Mouse (Mus musculus): Measurements from ENCODE around the gene Krtap3-1. TPM values are rescaled to one million over a fixed set of nuclear protein-coding genes. Genes with fewer than 3 reads are reported as not detected.

Gene Krtap3-1
- total RNA-seq (2023): not detected

DNA sequence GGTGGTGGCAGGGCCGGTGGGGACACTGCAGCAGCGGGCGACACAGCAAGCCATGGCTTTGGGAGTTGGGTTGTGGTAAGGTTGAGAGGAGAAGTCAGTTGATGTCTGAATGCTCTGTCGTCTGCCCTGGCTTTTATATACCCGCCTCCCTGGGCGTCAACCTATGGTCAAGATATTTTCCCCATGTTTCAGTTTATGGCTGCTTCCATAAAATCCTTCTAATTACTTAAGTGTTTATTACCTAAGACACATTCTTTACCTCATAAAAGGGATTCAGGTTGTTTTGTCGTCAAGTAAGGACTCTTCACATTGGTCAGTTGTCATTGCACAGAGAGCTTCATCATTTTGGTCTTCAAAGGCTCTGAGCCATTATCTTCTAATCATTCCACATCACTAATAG is at the start of gene Krtap3-1:
Gene Krtap3-1, minus strand, starts transcription at position 101 of the 400 bp plus-strand sequence.

DNA sequence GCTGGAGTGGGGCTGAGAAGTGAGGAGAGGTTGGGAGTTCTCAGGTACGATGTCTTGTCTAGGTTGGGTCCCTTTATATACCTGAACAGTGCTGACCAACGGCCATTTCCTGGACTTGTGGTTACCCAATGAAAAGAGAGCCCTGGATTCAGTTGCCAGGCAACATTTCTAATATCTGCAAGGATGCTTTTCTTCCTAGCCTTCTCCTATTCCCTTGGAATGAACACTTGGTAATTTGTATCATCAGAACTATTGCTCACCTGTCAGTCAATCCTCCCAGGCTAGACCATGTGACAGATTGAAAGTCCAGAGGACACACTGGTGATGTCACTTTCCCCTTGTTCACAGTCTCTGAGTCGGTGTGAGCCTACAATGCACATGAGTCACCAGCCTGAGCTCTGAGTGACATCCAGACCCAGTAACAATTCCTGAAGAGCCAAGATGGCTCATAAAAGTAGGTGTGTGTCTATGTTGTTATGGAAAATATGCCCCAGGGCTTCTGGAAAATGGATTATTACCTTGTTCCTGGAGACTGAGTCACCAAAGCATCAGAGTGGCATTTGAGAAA is 48.5 kb upstream of the Krtap3-1 start, which contains the start of gene Krtap2-4:
Gene Krtap2-4, minus strand, starts transcription at position 51 of the 568 bp plus-strand sequence.

DNA sequence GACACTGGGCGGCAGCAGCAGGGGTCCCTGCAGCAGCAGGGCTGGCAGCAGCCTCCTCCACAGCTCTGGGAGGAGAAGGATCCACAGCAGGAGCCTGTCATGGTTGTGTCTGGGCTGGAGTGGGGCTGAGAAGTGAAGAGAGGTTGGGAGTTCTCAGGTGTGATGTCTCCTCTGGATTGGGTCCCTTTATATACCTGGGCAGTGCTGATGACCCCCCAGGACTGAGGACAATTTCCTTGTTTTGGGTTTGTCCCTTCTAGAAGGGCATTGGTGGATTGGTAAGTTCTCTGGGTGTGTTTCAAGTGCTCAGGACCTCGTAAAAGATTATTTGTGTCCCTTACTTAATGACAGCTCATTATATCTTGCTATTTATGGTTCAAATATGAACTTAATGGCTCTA is 43.7 kb upstream of the Krtap3-1 start, which contains the start of gene Gm11937:
Gene Gm11937, minus strand, starts transcription at position 101 of the 400 bp plus-strand sequence.

DNA sequence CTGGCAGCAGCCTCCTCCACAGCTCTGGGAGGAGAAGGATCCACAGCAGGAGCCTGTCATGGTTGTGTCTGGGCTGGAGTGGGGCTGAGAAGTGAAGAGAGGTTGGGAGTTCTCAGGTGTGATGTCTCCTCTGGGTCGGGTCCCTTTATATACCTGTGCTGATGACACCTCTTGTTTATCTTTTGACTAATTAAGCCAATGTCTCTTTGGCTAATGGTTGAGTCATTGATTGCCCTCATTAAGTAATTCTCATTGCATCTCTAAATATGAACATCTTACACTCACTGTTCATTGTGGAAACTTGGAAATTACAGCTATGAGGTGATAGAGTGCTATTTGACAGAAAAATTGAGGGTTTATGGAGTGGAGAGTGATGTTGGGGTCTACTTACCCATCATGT is 36.8 kb upstream of the Krtap3-1 start, which contains the start of gene Gm11938:
Gene Gm11938, minus strand, starts transcription at position 101 of the 400 bp plus-strand sequence.

DNA sequence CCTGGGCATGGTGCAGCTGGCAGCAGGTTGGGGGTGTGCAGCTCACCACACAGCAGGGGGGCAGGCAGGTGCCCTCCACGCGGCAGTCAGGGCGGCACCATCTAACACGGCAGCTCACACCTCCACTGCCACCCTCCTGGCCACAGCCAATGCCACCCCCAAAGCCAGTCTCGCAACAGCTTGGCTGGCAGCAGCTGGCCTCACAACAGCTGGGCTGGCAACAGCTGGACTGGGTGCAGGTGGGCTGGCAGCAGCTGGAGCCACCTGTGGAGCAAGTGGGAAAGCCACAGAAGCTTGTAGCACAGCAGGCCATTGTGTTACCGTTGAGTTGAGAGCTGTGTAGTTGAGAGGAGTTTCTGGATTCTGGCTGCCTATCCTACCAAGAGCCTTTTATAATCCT is 31.3 kb upstream of the Krtap3-1 start, which contains the start of gene Krtap9-3:
Gene Krtap9-3, minus strand, starts transcription at position 364 of the 400 bp plus-strand sequence.

DNA sequence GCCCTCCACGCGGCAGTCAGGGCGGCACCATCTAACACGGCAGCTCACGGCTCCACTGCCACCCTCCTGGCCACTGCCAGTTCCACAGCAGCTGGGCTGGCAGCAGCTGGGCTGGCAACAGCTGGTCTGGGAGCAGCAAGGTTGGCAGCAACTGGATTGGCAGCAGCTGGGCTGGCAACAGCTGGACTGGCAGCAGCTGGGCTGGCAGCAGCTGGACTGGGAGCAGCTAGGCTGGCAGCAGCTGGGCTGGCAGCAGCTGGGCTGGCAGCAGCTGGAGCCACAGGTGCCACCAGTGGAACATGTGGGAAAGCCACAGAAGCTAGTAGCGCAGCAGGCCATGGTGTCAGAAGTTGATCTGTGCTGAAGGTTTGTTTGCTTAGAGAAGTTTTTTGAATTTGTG is 24.6 kb upstream of the Krtap3-1 start, which contains the start of gene Krtap1-3:
Gene Krtap1-3, minus strand, starts transcription at position 359 of the 400 bp plus-strand sequence.

DNA sequence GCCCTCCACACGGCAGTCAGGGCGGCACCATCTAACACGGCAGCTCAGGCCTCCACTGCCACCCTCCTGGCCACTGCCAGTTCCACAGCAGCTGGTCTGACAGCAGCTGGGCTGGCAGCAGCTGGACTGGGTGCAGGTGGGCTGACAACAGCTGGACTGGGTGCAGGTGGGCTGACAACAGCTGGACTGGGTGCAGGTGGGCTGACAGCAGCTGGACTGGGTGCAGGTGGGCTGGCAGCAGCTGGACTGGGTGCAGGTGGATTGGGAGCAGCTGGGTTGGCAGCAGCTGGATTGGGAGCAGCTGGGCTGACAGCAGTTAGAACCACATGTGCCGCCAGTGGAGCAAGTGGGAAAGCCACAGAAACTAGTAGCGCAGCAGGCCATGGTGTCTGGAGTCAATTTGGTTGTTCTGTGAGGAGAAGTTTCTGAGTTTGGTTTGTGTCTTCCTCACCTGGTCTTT is 16.8 kb upstream of the Krtap3-1 start, which contains the start of gene Krtap1-4:
Gene Krtap1-4, minus strand, starts transcription at position 410 of the 460 bp plus-strand sequence.

DNA sequence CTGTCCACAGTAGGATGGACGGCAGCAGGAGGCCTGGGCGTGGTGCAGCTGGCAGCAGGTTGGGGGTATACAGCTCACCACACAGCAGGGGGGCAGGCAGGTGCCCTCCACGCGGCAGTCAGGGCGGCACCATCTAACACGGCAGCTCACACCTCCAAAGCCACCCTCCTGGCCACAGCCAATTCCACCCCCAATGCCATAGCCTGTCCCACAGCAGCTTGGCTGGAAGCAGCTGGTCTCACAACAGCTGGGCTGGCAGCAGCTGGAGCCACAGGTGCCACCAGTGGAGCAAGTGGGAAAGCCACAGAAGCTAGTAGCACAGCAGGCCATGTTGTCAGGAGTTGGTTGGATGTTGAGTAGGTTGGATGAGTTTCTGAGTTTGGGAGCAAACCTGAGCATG is 14.2 kb upstream of the Krtap3-1 start, which contains the start of gene Krtap1-5:
Gene Krtap1-5, minus strand, starts transcription at position 381 of the 400 bp plus-strand sequence.

DNA sequence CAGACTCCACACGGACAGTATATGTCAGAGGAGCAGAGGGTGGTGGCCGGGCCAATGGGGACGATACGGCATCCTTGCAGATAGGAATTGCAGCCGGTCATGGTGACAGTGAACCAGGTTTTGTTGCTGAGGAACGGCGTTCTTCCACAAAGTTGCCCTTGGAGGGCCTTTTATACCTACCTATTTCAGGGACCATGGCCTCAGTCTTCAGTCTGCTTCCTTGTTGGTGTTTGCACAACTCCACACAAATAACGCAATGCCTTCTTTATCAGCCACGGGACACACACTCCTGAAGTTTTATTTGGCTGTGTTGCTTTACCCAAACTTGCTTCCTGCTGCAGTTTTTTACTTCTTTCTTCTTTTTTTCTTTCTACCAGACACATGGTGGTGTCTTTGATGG is 7.1 kb downstream of the Krtap3-1 start, which contains the start of gene Gm11939:
Gene Gm11939, minus strand, starts transcription at position 101 of the 400 bp plus-strand sequence.

DNA sequence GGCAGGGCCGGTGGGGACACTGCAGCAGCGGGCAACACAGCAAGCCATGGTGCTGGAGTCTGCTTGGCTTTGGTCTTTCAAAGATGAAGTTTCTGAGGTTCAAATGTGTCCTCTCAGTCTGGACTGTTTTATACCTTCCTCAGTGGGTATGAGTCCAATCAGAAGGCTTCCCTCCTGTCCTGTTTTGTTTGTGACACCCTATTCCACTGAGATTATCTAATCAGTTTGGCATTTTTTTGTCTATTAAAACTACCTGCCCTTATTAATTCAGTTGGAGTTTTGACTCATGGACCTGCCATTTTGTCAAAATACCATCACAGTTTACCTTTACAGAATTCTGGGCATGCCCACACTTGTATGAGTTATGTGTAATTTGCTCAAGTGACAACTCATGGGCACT is 9.7 kb downstream of the Krtap3-1 start, which contains the start of gene Krtap3-2:
Gene Krtap3-2, minus strand, starts transcription at position 101 of the 400 bp plus-strand sequence.

DNA sequence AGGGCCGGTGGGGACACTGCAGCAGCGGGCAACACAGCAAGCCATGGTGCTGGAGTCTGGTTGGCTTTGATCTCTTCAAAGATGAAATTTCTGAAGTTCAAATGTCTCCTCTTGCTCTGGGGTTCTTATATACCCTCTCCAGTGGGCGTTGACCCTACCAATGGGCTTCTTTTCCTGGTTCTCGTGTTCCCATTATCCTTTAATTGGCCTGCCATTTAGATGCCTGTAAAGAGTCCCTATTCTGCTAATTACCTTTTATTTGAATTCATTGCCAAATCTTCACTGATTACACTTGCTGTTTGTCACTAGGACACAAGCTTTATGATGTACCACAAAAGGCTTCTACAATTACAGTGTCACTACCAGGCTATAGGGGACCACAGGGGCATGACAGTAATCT is 15.7 kb downstream of the Krtap3-1 start, which contains the start of gene Krtap3-3:
Gene Krtap3-3, minus strand, starts transcription at position 101 of the 400 bp plus-strand sequence.

DNA sequence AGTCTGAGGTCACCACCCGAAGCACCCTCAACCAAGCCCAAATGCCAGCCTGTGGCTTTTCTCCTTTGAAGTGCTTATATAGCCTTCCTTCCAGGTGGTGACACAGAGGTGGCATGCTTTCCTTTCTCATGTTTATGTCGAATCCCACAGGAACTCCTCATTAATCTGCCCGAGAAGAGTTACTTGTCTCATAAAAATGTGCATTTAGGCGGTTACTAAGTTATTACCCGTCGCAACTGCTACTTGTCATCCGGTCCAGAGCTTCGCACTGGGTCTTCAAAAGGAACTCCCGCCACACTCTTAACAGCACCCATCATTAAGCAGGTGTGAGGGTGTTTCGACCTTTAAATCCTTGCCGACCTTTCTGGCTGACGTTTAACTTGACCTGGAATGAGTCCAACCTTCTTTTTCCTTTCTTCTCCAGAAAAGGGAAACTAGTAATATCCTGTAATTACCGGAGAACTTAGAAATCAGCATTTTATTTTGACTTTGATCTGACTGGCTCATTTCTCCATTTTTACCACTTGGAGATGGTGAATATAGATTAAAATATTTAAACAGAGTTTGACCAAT is 45.1 kb downstream of the Krtap3-1 start, which contains the start of gene Krt39:
Gene Krt39, minus strand, starts transcription at position 51 of the 573 bp plus-strand sequence.

Other genes starting within 250 kb of the Krtap3-1 start
- gene Krt25, start 243.7 kb downstream of the Krtap3-1 start, total RNA-seq (2023): not detected
- gene Krt26, start 228.7 kb downstream of the Krtap3-1 start, total RNA-seq (2023): not detected
- not detected for gene Krt27, start 215.5 kb downstream of the Krtap3-1 start, total RNA-seq (2023)
- gene Krt28, start 191.7 kb downstream of the Krtap3-1 start, total RNA-seq (2023): not detected
- gene Krt10, start 177.3 kb downstream of the Krtap3-1 start, total RNA-seq (2023): 1 to 10 TPM; 1.5 to 3.2 TPM
- not detected for gene Krt12, start 144.4 kb downstream of the Krtap3-1 start, total RNA-seq (2023)
- gene Krt20, start 128.5 kb downstream of the Krtap3-1 start, total RNA-seq (2023): not detected
- not detected for gene Krt23, start 73.5 kb downstream of the Krtap3-1 start, total RNA-seq (2023)
- not detected for gene Krt39, start 45.3 kb downstream of the Krtap3-1 start, total RNA-seq (2023)
- not detected for gene Krt40, start 23.5 kb downstream of the Krtap3-1 start, total RNA-seq (2023)
- gene Krtap3-3, start 15.8 kb downstream of the Krtap3-1 start, total RNA-seq (2023): not detected
- not detected for gene Krtap3-2, start 9.8 kb downstream of the Krtap3-1 start, total RNA-seq (2023)
- not detected for gene Gm11939, start 7.2 kb downstream of the Krtap3-1 start, total RNA-seq (2023)
- gene Krtap1-5, start 14.4 kb upstream of the Krtap3-1 start, total RNA-seq (2023): not detected
- gene Krtap1-4, start 17.0 kb upstream of the Krtap3-1 start, total RNA-seq (2023): not detected
- gene Krtap1-3, start 24.7 kb upstream of the Krtap3-1 start, total RNA-seq (2023): not detected
- gene Krtap9-3, start 31.5 kb upstream of the Krtap3-1 start, total RNA-seq (2023): not detected
- gene Gm11938, start 36.7 kb upstream of the Krtap3-1 start, total RNA-seq (2023): not detected
- gene Gm11937, start 43.6 kb upstream of the Krtap3-1 start, total RNA-seq (2023): not detected
- not detected for gene Krtap2-4, start 48.2 kb upstream of the Krtap3-1 start, total RNA-seq (2023)
- not detected for gene Gm11562, start 53.8 kb upstream of the Krtap3-1 start, total RNA-seq (2023)
- gene Krtap4-1, start 61.6 kb upstream of the Krtap3-1 start, total RNA-seq (2023): not detected
- gene Krtap4-2, start 68.5 kb upstream of the Krtap3-1 start, total RNA-seq (2023): not detected
- gene Krtap4-7, start 77.5 kb upstream of the Krtap3-1 start, total RNA-seq (2023): not detected
- gene Gm11555, start 83.6 kb upstream of the Krtap3-1 start, total RNA-seq (2023): not detected
- gene Gm11563, start 92.3 kb upstream of the Krtap3-1 start, total RNA-seq (2023): not detected
- not detected for gene Krtap4-6, start 99.3 kb upstream of the Krtap3-1 start, total RNA-seq (2023)
- gene Gm14190, start 124.1 kb upstream of the Krtap3-1 start, total RNA-seq (2023): not detected
- not detected for gene Gm14180, start 167.7 kb upstream of the Krtap3-1 start, total RNA-seq (2023)
- not detected for gene Gm11595, start 206.3 kb upstream of the Krtap3-1 start, total RNA-seq (2023)
- gene Krtap4-8, start 214.1 kb upstream of the Krtap3-1 start, total RNA-seq (2023): not detected
- gene Krtap4-9, start 218.6 kb upstream of the Krtap3-1 start, total RNA-seq (2023): not detected
- not detected for gene Gm11596, start 226.8 kb upstream of the Krtap3-1 start, total RNA-seq (2023)
- not detected for gene Gm11569, start 232.3 kb upstream of the Krtap3-1 start, total RNA-seq (2023)
- not detected for gene Gm11554, start 237.8 kb upstream of the Krtap3-1 start, total RNA-seq (2023)
- not detected for gene Krtap4-13, start 243.3 kb upstream of the Krtap3-1 start, total RNA-seq (2023)
- not detected for gene Gm11564, start 249.0 kb upstream of the Krtap3-1 start, total RNA-seq (2023)